Mouse (Mus musculus) gastrocnemius, postnatal 10 days (tissue): ENCODE results near the gene Tstd2. TPM values are rescaled to one million over a fixed set of nuclear protein-coding genes. Genes with fewer than 3 reads are reported as not detected.

Experiments
- DNase-seq: peaks from one replicate; pipeline ENCODE4 v3.0.0; 2021; ENCODE audit warnings: mixed read lengths
- long read RNA-seq, 2 experiments: library from polyadenylated mRNA; stranded (forward); transcript quantifications; one replicate each; pipeline ENCODE4 v2.0.0; 2021
- total RNA-seq, 2 experiments: library from RNA; stranded (reverse); gene quantifications; 2 replicates each; pipeline ENCODE4 v1.2.3; 2021

Tstd2 gene
- total RNA-seq: 10 to 100 TPM in 1 of 2 experiments, 1 to 10 TPM in 1; 9.5 to 16.8 TPM
- long read RNA-seq, experiment 1, transcript Tstd2-202 (10 exons, 3,726 nt): major isoform, 8 of 15 reads
- long read RNA-seq, experiment 1, partial matches to known transcripts: 0 of 15 reads
- long read RNA-seq, experiment 1, other reads (novel, unspliced or antisense): 6 of 15 reads
- long read RNA-seq, experiment 2, partial matches to known transcripts: 1 of 14 reads
- long read RNA-seq, experiment 2, other reads (novel, unspliced or antisense): 8 of 14 reads

DNA sequence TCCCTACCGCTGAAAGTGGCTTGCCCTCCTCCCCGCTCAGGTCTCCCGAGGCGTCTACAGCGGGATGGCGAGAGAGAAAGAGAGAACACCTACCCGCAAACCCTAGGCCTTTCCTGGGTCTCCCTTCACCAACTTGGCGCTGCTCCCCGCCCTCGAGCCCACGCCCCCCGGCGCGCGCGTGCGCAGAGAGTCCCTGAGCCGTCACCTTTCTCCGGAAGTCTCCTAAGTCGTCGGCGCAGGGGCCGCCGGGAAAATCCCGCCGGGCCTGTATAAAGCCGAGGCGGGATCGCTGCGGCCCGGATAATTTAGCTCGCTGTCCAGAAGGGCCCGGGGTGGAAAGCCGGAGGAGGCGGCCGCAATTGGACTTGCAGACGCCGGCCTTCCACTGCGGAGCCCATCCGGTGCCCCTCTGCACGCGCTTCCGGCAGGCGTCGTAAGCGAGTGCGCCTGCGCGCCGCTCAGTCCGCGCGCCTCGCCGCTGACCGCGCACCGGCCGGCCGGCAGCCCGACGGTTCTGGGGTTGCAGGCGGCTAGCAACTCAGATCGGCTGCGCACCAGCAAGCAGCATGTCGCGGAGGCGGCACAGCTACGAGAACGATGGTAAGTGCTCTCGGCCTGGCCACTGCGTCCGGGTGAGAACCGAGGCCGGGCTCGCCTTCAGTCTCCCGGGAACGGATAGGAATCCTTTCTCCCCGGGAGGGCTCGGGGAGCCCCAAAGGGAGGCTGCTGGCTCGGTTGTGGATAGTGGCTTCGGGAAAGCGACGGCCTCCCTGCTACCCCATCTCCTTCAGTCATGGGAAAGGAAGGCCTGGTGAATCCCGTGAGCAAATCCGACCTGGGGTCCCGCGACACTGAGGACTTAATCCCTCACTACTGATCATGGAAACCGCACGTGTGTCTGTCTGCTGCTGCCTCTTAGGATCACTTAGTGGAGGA, at the start of gene Tstd2, which contains the start of gene Ncbp1:
TSS of gene Tstd2 (minus strand) at position 408 of the 936 bp plus-strand sequence.
TSS of gene Ncbp1 (plus strand) at position 327 of the 936 bp plus-strand sequence.
- peak; percentile 93 for DNase-seq

DNA sequence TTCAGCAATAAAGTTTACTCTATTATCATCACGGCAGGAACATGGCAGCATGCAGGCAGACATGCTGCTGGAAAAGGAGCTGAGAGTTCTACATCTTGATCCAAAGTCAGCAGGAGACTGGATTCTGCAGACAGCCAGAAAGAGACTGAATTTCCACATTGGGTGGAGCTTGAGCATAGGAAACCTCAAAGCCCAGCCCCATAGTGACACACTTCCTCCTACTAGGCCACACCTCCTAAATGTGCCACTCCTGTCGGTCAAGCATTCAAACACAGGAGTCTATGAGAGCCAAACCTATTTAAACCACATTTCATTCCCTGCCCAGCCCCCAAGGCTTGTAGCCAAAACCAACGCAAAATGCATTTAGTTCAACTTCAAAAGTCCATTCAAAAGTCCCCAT, 48.0 kb upstream of the Tstd2 start:
- no peak for DNase-seq

DNA sequence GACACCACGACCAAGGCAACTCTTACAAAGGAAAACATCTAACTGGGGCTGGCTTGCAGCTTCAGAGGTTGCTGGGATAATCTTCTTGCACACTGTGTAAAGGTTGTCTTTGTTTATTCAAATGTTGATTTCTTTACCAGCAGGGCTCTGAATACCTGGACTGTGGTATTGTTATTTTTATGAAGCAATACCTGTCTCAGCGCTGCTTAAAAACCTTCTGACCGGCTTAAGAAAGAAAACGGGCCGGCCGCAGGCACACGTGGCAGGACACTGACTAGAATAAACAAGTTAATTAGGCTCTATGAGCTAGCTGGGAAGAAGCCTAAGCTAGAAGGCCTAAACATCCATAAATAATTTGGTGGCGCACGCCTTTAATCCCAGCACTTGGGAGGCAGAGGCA, 47.4 kb upstream of the Tstd2 start:
- DNase-seq: no peak

DNA sequence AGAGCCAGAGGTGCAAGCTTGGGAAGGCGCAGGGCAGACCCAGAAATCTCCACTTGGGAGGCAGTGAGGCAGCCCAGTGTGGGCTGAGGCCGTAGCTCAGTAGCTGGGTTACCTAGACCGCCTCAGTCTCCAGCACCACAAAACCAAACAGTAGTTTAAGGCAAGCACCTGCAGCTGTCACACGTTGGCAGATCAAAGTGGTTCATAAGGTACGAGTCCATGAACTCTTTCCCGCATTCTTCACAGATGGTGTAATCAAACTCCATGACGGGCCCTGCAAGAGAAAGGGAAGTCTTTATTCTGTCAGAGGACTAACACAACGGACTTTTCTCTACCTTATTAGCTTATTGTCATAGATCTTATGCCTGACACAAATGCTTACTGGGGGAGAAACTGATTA, 46.9 kb upstream of the Tstd2 start:
- DNase-seq: no peak

DNA sequence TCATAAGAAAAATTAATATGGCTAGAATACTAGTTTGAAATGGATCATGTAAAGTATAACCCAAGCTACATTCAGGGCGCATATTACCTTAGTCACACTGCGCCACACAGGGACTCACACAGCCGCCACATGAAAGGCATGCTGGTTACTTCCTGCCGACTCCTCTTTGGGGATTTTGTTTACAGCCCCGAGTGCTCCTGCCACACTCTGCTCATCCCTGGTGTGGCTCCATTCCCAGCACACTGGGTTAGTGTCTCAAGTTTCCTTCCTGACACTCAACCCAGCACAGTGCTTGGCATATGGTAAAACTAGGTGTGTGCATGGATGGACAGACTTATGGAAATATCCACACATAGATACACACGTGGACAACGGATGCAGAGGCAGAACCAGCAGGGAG, 43.7 kb upstream of the Tstd2 start:
- no peak for DNase-seq

- no peak for DNase-seq
Measured at GRCm38 (mm10) chr4:46181168-46181567, 42.7 kb upstream of the Tstd2 start.

DNA sequence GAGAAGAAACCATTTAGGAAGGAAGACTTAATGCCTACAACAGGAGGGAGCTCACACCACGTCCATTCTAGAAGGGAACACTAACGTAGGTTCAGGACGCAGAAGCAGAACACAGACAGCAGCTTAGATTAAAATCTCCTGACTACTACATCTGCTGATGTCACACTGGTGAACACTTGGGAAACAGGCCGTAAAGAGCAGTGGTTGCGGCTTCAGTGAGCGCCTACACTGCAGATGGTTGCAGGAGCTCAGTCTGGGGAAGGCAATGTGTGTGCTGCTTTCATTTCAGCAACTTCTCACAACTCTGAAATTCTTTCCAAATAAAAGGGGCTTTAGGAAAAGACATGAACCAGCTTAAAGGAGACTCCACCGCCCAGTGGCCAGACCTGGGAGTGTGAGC, 39.0 kb upstream of the Tstd2 start:
- no peak for DNase-seq

GRCm38 (mm10) chr4:46177018-46177417, 38.5 kb upstream of the Tstd2 start:
- no peak for DNase-seq

DNA sequence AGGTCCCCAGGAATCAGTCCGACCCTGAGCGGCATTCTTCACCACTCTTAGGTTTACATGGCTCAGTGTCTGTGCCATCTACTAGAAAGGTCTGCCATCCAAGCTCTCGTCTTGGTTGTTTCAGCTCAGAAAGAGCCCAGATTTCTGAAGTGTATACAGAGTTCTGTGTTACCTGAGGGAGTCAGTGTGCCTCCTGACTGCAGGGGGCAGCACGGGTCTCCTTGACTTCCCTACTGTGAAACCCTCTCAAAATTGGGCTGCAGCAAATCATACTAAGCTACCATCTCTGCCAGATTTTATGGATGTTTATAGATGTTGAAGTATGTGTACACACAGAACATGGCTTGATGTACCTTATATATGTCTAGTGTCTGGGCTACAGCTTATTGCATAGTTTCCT, 37.8 kb upstream of the Tstd2 start:
- no peak for DNase-seq

GRCm38 (mm10) chr4:46171761-46172160, 33.3 kb upstream of the Tstd2 start:
- DNase-seq: no peak

DNA sequence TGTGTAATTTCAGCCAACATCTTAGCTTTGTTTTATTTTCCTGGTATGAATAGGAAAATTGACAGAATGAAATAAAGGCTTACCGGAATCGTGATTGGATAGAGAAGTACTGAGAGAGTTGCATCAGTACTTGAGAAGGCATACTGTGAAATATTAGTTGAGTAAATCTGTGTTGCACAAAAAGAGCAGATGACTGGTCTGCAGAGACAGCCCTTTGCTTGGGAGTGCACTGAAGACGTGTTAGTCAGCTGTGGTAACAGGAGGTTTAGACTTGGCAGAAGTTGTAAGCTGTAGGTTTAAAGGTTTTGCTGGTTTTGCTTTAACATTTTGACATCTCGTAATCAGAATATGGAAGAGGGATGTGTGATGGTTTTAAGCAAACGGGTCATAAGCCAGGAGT, 27.3 kb upstream of the Tstd2 start:
- no peak for DNase-seq

- no peak for DNase-seq
Measured at GRCm38 (mm10) chr4:46164027-46164426, 25.5 kb upstream of the Tstd2 start.

- DNase-seq: no peak
Measured at GRCm38 (mm10) chr4:46151903-46152544, 13.5 kb upstream of the Tstd2 start.

- DNase-seq: no peak
Measured at GRCm38 (mm10) chr4:46146881-46147280, 8.4 kb upstream of the Tstd2 start.

- DNase-seq: no peak
Measured at GRCm38 (mm10) chr4:46144323-46144722, 5.8 kb upstream of the Tstd2 start.

DNA sequence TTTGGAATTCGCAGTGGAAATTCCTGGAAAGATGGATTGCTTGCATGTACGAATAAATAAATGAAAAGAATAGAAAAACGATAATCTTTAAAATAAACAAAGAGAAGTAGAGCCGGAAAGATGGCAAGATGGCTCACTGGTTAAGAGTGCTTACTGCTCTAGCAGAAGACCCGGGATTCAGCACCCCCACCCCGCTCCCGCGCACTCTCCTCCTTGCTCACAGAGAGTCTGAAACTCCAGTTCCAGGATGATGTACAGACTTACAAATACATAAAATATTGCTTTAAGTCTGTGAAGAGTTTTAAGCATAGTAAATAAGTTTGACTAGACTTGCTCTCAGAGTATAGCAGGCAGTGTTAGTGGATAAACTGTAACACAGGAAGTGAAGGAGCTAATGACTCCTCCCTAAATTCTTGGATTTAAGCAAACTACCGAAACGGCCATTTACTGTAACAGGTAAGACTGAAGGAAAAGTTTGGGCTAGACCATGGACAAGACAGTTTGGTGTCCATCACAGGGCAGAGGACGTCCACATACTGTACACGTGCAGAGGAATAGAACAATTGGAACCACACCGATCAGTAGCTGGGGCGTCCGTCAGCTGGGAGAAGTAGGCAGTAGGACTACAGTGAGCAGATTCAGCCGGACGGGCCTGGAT, 736 bp downstream of the Tstd2 start:
- DNase-seq: no peak

- DNase-seq: no peak
Measured at GRCm38 (mm10) chr4:46131791-46132190, 6.7 kb downstream of the Tstd2 start.

DNA sequence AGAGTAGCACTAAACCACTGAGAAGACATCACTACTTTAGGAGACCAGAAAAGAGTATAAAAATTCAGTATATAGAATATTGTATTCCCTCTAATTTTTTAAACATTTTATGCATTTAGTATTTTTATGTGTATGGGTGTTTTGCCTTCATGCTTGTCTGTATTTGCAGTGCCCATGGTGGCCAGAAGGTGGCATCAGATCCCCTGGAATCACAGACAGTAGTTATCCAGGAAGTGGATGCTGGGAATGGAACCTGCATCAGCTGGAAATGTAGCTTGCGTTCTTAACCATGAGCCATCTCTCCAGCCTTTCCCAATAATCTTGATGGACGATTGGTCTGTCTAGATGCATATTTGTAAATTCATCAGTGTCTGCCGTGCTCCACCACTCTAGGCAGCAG, 8.3 kb downstream of the Tstd2 start:
- peak; percentile 43 for DNase-seq

DNA sequence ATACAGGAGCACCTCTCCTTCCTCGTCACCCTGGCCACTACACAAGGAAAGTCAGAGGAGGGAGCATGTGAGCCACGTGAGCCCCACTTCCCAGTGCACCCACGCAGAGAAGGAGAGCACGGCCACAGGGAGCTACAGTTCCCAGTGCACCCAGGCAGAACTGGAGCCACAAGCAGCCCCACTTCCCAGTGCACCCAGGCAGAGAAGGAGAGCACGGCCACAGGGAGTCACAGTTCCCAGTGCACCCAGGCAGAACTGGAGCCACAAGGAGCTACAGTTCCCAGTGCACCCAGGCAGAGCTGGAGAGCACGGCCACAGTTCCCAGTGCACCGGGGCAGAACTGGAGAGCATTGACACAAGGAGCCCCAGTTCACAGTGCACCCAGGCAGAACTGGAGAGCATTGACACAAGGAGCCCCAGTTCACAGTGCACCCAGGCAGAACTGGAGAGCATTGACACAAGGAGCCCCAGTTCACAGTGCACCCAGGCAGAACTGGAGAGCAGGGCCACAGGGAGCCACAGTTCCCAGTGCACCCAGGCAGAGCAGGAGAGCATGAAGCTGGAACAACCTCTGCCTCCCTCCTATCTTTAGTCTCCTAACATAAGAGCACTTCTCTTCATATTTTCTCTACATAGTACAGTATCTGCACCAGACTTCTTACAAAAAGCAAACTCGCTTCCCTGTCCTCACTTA, 9.0 kb downstream of the Tstd2 start:
- no peak for DNase-seq

- peak; percentile 72 for DNase-seq
Measured at GRCm38 (mm10) chr4:46126541-46126940, 12.0 kb downstream of the Tstd2 start.

GRCm38 (mm10) chr4:46123358-46123757, 15.1 kb downstream of the Tstd2 start:
- DNase-seq: no peak

DNA sequence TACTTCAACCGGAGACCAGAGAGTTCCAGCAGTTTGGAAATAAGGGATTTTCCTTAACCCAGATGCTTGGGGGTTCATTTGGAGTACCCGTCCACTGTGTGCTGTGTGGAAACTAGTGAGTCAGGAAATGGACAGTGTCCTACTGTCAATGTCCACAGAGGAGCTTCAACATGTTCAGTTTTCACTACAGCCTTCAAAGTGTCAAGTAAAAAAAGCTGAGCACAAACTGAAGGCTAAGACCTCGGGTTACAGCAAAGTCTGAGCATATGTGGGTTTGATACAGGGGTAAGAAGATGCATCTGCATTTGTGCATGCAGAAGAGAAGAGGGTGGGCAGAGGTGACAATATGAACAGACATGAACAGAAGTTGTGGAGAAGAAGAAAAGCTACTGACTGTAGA, 17.7 kb downstream of the Tstd2 start:
- DNase-seq: no peak
